Mouse (Mus musculus) embryonic facial prominence, embryonic 11.5 days (tissue): ENCODE results near the gene Dock1. TPM values are rescaled to one million over a fixed set of nuclear protein-coding genes. Genes with fewer than 3 reads are reported as not detected.

Source experiments
- ATAC-seq: fragments of 200-750 bp; cut with Nextera tagmentation; replicated peaks from 2 replicates; pipeline ENCODE4 v1.8.0; 2017; ENCODE audit warnings: low read depth; ENCODE audit not compliant: insufficient number of reproducible peaks, low FRiP score, low TSS enrichment
- DNase-seq: peaks from one replicate; pipeline ENCODE4 v3.0.0-alpha.2; 2015; ENCODE audit warnings: low spot score
- H3K27ac ChIP-seq: fragments of 300-500 bp; sonication (generic); replicated peaks from 2 replicates; pipeline ENCODE4 v1.5.1; 2014; ENCODE audit warnings: mild to moderate bottlenecking, low read depth, low read length, control low read depth
- H3K27me3 ChIP-seq: fragments of 300-500 bp; sonication (generic); 2 replicates; pipeline ENCODE4 v1.6.1; 2014; ENCODE audit warnings: mild to moderate bottlenecking, low read length, moderate library complexity, mixed read lengths; ENCODE audit not compliant: control insufficient read depth, insufficient read depth
- H3K36me3 ChIP-seq: fragments of 300-500 bp; sonication (generic); replicated peaks from 2 replicates; pipeline ENCODE4 v1.6.1; 2014; ENCODE audit warnings: low read depth, mild to moderate bottlenecking, low read length, moderate library complexity, mixed read lengths; ENCODE audit not compliant: control insufficient read depth, insufficient read depth
- H3K4me1 ChIP-seq: fragments of 300-500 bp; sonication (generic); 2 replicates; pipeline ENCODE4 v1.6.1; 2014; ENCODE audit warnings: low read length, mixed read lengths; ENCODE audit not compliant: control insufficient read depth, insufficient read depth
- H3K4me2 ChIP-seq: fragments of 300-500 bp; sonication (generic); 2 replicates; pipeline ENCODE4 v1.6.1; 2014; ENCODE audit warnings: low read depth, mild to moderate bottlenecking, control low read depth, low read length, moderate library complexity
- H3K4me3 ChIP-seq: fragments of 300-500 bp; sonication (generic); 2 replicates; pipeline ENCODE4 v1.5.1; 2014; ENCODE audit warnings: low read depth, low read length, control low read depth
- H3K9ac ChIP-seq: fragments of 300-500 bp; sonication (generic); replicated peaks from 2 replicates; pipeline ENCODE4 v1.6.1; 2014; ENCODE audit warnings: mild to moderate bottlenecking, control low read depth, low read length
- H3K9me3 ChIP-seq: fragments of 300-500 bp; sonication (generic); replicated peaks from 2 replicates; pipeline ENCODE4 v1.6.1; 2016; ENCODE audit warnings: mild to moderate bottlenecking, low read length, inconsistent platforms, mixed read lengths; ENCODE audit not compliant: control insufficient read depth
- WGBS: fragments of 180-500 bp; shearing (Covaris S2); extraction: QIAGEN DNeasy Blood & Tissue Kit; methylation state at CpG from one replicate; pipeline ENCODE4 v1.1.7; 2014; 5-methylcytosine and 5-hydroxymethylcytosine counted together
- polyA plus RNA-seq: library from polyadenylated mRNA; unstranded; fragments of >200 nt; fragmentation: Nextera tagmentation; extraction: Ambion mirVana; gene quantifications from 2 replicates; pipeline ENCODE4 v1.2.1, GENCODE M21; 2014

Gene Dock1
- polyA plus RNA-seq, 1 experiment from 2014 or later: 44.2 TPM

DNA sequence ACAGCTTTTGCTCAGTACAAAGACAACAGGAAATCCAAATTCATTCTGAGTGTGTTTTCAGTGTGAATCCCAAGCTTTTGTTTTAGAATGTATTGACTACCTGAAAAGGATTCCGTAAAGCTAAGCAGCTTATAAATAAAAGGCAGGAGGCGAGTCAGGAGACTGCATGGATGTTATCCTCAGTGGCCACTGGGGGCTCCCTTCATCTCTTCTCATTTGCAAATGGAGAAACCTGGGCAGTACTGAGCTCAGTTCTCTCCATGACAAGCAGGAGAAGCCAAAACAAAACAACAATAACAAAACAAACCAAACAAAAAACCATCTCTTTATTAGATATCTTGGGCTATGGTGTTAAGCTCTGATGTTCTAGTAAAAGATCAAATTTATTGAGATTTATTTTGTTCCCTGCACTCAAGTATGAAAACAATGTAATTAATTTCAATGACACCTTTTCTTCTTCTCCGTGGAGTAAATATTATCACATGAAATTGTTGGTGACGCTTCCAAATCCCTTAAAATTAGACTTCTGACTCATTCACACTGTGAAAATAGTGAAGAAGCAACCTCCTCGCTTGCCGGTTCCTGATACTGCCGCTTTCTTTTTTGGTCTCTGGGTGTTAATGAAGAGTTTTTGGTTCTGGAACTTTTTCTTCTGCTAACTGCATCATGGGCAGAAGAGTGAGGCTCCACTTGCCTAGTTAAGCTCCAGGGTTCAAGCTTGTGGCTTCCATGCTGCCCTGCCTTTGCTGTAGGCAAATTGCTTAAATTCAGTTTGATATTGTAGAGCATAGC is 275.7 kb downstream of the Dock1 start:
- H3K36me3 ChIP-seq: no peaks in the 10 kb centered on the region
- 82% methylated on average over 7 of the region's 7 CpGs for WGBS
- no peak overlapping the region for H3K9ac ChIP-seq
- ATAC-seq: no peak
- no peak overlapping the region for H3K4me2 ChIP-seq
- no peaks in the 10 kb centered on the region for H3K4me1 ChIP-seq
- no peaks in the 10 kb centered on the region for H3K9me3 ChIP-seq
- H3K27ac ChIP-seq: no peak overlapping the region
- H3K4me3 ChIP-seq: no peak overlapping the region
- H3K27me3 ChIP-seq: no peaks in the 10 kb centered on the region
- peak; percentile 16 for DNase-seq

- Histone ChIP-seq H3K4me1 (no peaks in the 10 kb centered on the region), H3K27ac (no peak overlapping the region), H3K9me3 (no peaks in the 10 kb centered on the region), H3K4me2 (no peak overlapping the region), H3K4me3 (no peak overlapping the region), H3K27me3 (no peaks in the 10 kb centered on the region), H3K9ac (no peak overlapping the region), H3K36me3 (no peaks in the 10 kb centered on the region)
- ATAC-seq (no peak), DNase-seq (no peak)
- WGBS: 93% methylated on average over 6 of the region's 6 CpGs
Observed at GRCm38 (mm10) chr7:134959086-134959485, 288.6 kb downstream of the Dock1 start.

DNA sequence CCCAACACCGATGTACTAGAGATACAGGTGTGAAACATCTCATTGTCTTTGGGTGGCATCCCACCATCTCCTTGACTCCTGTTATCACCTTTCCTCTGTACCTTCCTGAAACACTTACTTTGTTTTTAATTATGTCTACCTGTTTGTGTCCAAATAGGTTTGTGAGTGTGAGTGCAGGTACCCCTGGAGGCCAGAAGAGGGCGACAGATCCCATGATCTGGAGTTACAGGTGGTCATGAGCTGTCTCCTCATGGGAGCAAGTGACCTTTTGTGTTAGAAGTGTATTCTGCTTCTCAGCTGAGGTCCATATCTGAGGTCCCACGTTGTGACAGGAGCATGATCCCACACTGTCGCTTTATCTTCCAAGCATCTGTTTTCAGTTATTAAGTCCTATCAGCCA is 290.4 kb downstream of the Dock1 start:
- WGBS: 61% methylated on average over 4 of the region's 4 CpGs
- no peak for ATAC-seq

DNA sequence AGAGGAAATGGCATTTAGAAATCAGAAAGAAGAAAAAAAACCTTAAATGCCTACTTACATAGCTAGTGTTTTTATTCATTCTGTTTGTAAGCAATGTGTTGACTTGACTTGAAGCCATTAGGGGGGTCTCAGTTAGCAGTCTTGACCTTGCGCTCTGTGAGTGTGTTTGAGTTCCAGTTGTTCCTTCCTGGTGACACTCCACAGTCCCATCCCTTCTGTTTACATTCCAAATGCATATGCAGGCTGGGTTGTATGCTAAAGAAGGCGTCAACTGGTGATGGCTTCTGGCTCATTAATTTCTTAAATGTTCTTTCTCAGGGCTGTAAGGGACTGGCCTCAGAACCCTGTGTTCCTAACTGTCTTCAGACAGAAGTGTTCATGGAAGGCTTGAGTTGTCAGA is 291.2 kb downstream of the Dock1 start:
- WGBS: 81% methylated on average over 2 of the region's 2 CpGs
- no peak overlapping the region for H3K4me3 ChIP-seq
- no peaks in the 10 kb centered on the region for H3K4me1 ChIP-seq
- H3K36me3 ChIP-seq: no peaks in the 10 kb centered on the region
- H3K27me3 ChIP-seq: no peaks in the 10 kb centered on the region
- no peak overlapping the region for H3K27ac ChIP-seq
- DNase-seq (no peak), ATAC-seq (no peak)
- H3K4me2 ChIP-seq: no peak overlapping the region
- H3K9ac ChIP-seq: no peak overlapping the region
- no peaks in the 10 kb centered on the region for H3K9me3 ChIP-seq

More for the DNA sequence above, 290.4 kb downstream of the Dock1 start:
- Histone ChIP-seq H3K4me3 (no peak overlapping the region), H3K27ac (no peak overlapping the region), H3K9me3 (no peaks in the 10 kb centered on the region), H3K4me2 (no peak overlapping the region), H3K9ac (no peak overlapping the region), H3K4me1 (no peaks in the 10 kb centered on the region), H3K27me3 (no peaks in the 10 kb centered on the region), H3K36me3 (no peaks in the 10 kb centered on the region)
- DNase-seq: peak; percentile 16

GRCm38 (mm10) chr7:134990244-134990643 is 319.8 kb downstream of the Dock1 start:
- WGBS: 95% methylated on average over 3 of the region's 3 CpGs
- no peak for DNase-seq
- H3K27me3 ChIP-seq: no peaks in the 10 kb centered on the region
- no peak for ATAC-seq
- H3K4me2 ChIP-seq: no peak overlapping the region
- H3K36me3 ChIP-seq: no peaks in the 10 kb centered on the region
- no peaks in the 10 kb centered on the region for H3K9me3 ChIP-seq
- no peak overlapping the region for H3K9ac ChIP-seq
- H3K4me1 ChIP-seq: no peaks in the 10 kb centered on the region
- no peak overlapping the region for H3K27ac ChIP-seq
- H3K4me3 ChIP-seq: no peak overlapping the region

DNA sequence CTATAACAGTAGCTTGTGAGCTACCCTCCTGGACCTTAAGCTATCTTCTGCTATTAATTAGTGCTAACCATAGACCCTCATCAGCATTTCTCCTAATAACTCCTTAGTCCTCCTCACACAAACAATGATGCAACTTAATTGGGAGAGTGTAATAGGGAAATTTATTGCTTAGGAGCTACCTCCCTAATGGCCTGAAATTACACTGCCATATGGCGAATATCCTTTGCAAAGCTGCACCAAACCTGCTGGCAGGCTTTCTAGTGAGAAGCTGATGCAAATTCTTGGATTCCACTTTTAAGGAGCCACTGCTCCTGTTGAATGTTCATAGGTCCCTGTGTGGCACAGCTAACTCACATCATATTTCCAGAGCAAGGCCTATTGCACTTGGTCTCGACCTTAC is 320.5 kb downstream of the Dock1 start:
- H3K9me3 ChIP-seq: no peaks in the 10 kb centered on the region
- H3K27ac ChIP-seq: no peak overlapping the region
- no peak overlapping the region for H3K9ac ChIP-seq
- H3K4me1 ChIP-seq: no peaks in the 10 kb centered on the region
- no peak overlapping the region for H3K4me2 ChIP-seq
- DNase-seq: no peak
- ATAC-seq: no peak
- H3K36me3 ChIP-seq: no peaks in the 10 kb centered on the region
- no peaks in the 10 kb centered on the region for H3K27me3 ChIP-seq
- H3K4me3 ChIP-seq: no peak overlapping the region
- 93% methylated on average over 2 of the region's 2 CpGs for WGBS

GRCm38 (mm10) chr7:134994983-134995382 is 324.5 kb downstream of the Dock1 start:
- ATAC-seq: no peak
- H3K4me1 ChIP-seq: no peaks in the 10 kb centered on the region

DNA sequence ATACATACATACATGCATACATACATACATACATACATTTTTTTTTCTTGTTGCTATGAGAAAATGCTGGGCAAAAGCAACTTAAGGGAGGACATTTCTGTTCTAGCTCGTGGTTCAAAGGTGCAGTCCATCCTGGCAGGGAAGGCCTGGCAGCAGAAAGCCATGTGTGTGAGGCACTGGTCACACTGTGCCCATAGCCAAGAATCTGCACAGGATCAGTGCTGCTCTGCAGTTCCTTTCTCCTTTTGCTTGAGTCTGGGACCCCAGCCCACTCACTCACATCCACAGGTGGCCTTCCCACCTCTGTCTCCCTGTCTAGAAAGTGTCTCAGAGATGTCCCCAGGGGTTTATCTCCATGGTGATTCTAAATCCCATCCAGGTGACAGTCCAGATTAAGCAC is 331.8 kb downstream of the Dock1 start:
- 95% methylated on average over 1 of the region's 1 CpGs for WGBS
- Histone ChIP-seq H3K4me3 (no peak overlapping the region), H3K4me2 (no peak overlapping the region), H3K27ac (no peak overlapping the region), H3K9ac (no peak overlapping the region), H3K4me1 (no peaks in the 10 kb centered on the region), H3K36me3 (no peaks in the 10 kb centered on the region), H3K9me3 (no peaks in the 10 kb centered on the region), H3K27me3 (no peaks in the 10 kb centered on the region)
- no peak for DNase-seq
- no peak for ATAC-seq

More at GRCm38 (mm10) chr7:134994983-134995382, 324.5 kb downstream of the Dock1 start:
- H3K27me3 ChIP-seq: no peaks in the 10 kb centered on the region
- no peak overlapping the region for H3K9ac ChIP-seq
- no peak for DNase-seq
- no peak overlapping the region for H3K4me2 ChIP-seq
- no peak overlapping the region for H3K27ac ChIP-seq
- no peaks in the 10 kb centered on the region for H3K9me3 ChIP-seq
- H3K4me3 ChIP-seq: no peak overlapping the region
- H3K36me3 ChIP-seq: no peaks in the 10 kb centered on the region
- 85% methylated on average over 5 of the region's 5 CpGs for WGBS
